Mouse (Mus musculus) midbrain, embryonic 14.5 days (tissue): ENCODE measurements at regions not wholly inside any gene's neighbourhood (a gene's known extent, or its start where the extent isn't known, plus 50 kb on each side); places are given as distances from the start of the nearest gene placed in this dataset.
A peak's percentile ranks its signal among the peaks of the same experiment; 100 is the strongest.

Experiments used
- ATAC-seq: fragments of 200-750 bp; cut with Nextera tagmentation; 2 replicates; pipeline ENCODE4 v1.8.0; 2017; ENCODE audit warnings: moderate number of reproducible peaks, moderate library complexity; ENCODE audit not compliant: low FRiP score, low TSS enrichment
- DNase-seq: peaks from one replicate; pipeline ENCODE4 v3.0.0-alpha.2; 2015
- H3K27ac ChIP-seq: fragments of 300-500 bp; sonication (generic); replicated peaks from 2 replicates; pipeline ENCODE4 v1.5.1; 2014; ENCODE audit warnings: mild to moderate bottlenecking, low read depth, low read length, moderate library complexity
- H3K27me3 ChIP-seq: fragments of 300-500 bp; sonication (generic); 2 replicates; pipeline ENCODE4 v1.6.1; 2014; ENCODE audit warnings: low read length, control low read depth, mixed read lengths; ENCODE audit not compliant: control insufficient read depth, insufficient read depth
- H3K36me3 ChIP-seq: fragments of 300-500 bp; sonication (generic); 2 replicates; pipeline ENCODE4 v1.6.1; 2014; ENCODE audit warnings: low read length, control low read depth; ENCODE audit not compliant: control insufficient read depth, insufficient read depth
- H3K4me1 ChIP-seq: fragments of 300-500 bp; sonication (generic); 2 replicates; pipeline ENCODE4 v1.6.1; 2014; ENCODE audit warnings: mild to moderate bottlenecking, antibody characterized with exemption, low read length, control low read depth; ENCODE audit not compliant: control insufficient read depth, insufficient read depth
- H3K4me2 ChIP-seq: fragments of 300-500 bp; sonication (generic); 2 replicates; pipeline ENCODE4 v1.6.1; 2014; ENCODE audit warnings: mild to moderate bottlenecking, low read length, moderate library complexity
- H3K4me3 ChIP-seq: fragments of 300-500 bp; sonication (generic); replicated peaks from 2 replicates; pipeline ENCODE4 v1.5.1; 2014; ENCODE audit warnings: low read depth, low read length
- H3K9ac ChIP-seq: fragments of 300-500 bp; sonication (generic); replicated peaks from 2 replicates; pipeline ENCODE4 v1.6.1; 2014; ENCODE audit warnings: mild to moderate bottlenecking, low read length, moderate library complexity
- H3K9me3 ChIP-seq: fragments of 300-500 bp; sonication (generic); 2 replicates; pipeline ENCODE4 v1.6.1; 2016; ENCODE audit warnings: low read length, control low read depth, mixed read lengths; ENCODE audit not compliant: control insufficient read depth
- WGBS: fragments of 180-500 bp; shearing (Covaris S2); extraction: QIAGEN DNeasy Blood & Tissue Kit; methylation state at CpG from one replicate; pipeline ENCODE4 v1.1.7; 2014; 5-methylcytosine and 5-hydroxymethylcytosine counted together

DNA sequence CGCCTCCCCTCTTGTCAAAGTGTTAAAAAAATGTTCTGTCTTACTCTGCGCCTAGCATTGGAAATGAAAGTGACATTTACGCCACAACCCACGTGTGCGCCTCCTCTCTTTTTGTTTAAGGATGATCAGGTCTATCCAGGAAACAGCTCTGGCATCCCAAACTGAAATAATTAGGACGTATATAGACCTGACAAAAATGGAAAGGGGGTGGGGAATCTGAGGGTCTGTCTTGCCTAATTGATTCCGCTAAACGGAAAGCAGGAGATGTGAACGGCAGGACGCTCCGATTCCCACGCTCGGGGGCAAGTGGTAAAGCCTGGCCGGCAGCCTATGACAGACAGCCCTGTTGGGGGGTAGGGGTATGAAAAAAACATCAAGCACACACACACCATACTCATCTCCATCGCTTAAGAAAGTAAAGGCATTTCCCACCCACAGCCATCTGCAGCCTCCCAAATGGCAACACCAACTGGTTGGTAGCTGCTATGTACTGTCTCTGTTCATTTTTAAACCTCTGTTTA, 235.8 kb downstream of the Mef2c start:
- Histone ChIP-seq H3K4me2 (peak overlapping the region; percentile 95), H3K27me3 (no peaks in the 10 kb centered on the region), H3K4me1 (peaks cover 12% of the 10 kb centered on the region; the same call in 1 of the 2 replicates), H3K9me3 (no peaks in the 10 kb centered on the region), H3K4me3 (peak overlapping the region; percentile 86), H3K27ac (peak overlapping the region; percentile 97), H3K36me3 (peaks cover 51% of the 10 kb centered on the region), H3K9ac (peak overlapping the region; percentile 93)
- DNase-seq, result peak; percentile 85
- WGBS, result under 1% methylated on average over 15 of the region's 15 CpGs
- ATAC-seq, result peak; percentile 69

DNA sequence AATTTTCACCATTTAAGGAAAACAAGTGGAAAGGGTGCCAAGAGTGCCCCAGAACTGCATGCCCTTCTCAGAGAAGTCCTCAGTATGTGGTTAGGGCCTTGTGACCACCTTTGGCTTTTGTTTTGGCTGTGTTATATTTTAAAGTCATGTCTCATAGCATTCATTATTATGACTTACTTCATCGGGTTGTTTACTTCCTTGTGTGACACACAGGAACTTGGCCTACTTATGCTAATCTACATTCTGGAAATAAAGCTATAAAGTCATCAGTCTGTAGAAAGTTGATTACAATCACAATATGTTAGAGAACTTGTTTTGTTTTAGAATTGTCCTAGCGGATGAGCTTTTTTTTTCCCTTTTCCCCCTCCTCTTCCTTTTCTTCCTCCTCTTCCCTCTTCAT, 236.3 kb downstream of the Mef2c start:
- no peaks in the 10 kb centered on the region for H3K27me3 ChIP-seq
- peaks cover 48% of the 10 kb centered on the region for H3K36me3 ChIP-seq
- peaks cover 13% of the 10 kb centered on the region; the same call in 1 of the 2 replicates for H3K4me1 ChIP-seq
- H3K4me2 ChIP-seq, result peak overlapping the region; percentile 95
- H3K9me3 ChIP-seq, result no peaks in the 10 kb centered on the region
- 6% methylated on average over 2 of the region's 2 CpGs for WGBS
- H3K9ac ChIP-seq, result peak overlapping the region; percentile 93
- ATAC-seq (no peak), DNase-seq (peak; percentile 62)
- H3K4me3 ChIP-seq, result peak overlapping the region; percentile 86
- peak overlapping the region; percentile 97 for H3K27ac ChIP-seq

DNA sequence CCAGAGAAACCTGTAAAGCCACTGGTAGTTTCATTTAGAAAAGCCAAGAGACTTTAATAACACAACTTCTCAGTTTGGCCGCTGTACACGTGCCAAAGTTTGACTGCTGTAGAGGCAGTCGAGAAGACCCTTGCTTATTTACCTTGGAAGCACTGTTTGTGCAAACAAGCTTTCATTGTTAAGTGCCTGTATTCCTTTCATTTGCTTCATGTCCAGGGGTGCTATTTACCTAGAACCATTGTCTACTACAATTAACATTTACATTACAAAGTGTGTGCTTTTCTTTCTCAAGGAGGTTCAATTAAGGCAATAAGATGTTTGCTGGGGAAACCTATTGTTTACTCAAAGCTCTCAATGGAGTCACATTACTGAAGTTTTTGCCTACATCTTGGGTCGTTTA, 236.9 kb downstream of the Mef2c start:
- Histone ChIP-seq H3K27ac (peak overlapping the region; percentile 97), H3K4me2 (peak overlapping the region; percentile 95), H3K9me3 (no peaks in the 10 kb centered on the region), H3K4me1 (peaks cover 18% of the 10 kb centered on the region; the same call in 1 of the 2 replicates), H3K9ac (peak overlapping the region; percentile 93), H3K4me3 (peak overlapping the region; percentile 86), H3K27me3 (no peaks in the 10 kb centered on the region), H3K36me3 (peaks cover 43% of the 10 kb centered on the region)
- 5% methylated on average over 4 of the region's 4 CpGs for WGBS
- ATAC-seq, result no peak
- peak; percentile 66 for DNase-seq

DNA sequence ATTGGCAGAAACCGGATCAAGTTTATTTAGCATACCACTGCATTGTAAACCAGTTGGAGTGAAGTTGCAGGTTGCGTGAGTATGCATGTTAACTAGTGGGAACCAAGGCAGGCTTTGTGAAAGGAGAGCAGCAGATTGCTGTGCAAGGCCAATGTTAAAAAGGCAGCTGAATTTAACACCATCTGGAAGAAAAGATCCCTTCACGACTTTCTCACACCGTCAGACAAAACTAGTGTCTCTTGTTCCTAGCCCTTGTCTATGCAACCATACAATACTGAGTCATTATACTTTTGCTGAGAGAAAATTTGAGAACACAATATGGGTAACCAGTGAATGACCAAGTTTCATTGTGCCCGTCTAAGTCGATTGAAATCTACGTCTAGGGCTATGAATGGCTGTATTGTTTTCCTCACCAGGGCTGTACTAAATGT, 237.8 kb downstream of the Mef2c start:
- H3K36me3 ChIP-seq, result peaks cover 40% of the 10 kb centered on the region
- peak overlapping the region; percentile 95 for H3K4me2 ChIP-seq
- no peaks in the 10 kb centered on the region for H3K27me3 ChIP-seq
- DNase-seq (peak; percentile 76), ATAC-seq (peak; percentile 0; the same call in 1 of the 2 replicates)
- H3K9me3 ChIP-seq, result no peaks in the 10 kb centered on the region
- peaks cover 23% of the 10 kb centered on the region; the same call in 1 of the 2 replicates for H3K4me1 ChIP-seq
- peak overlapping the region; percentile 86 for H3K4me3 ChIP-seq
- peak overlapping the region; percentile 93 for H3K9ac ChIP-seq
- WGBS, result 5% methylated on average over 7 of the region's 7 CpGs
- H3K27ac ChIP-seq, result peak overlapping the region; percentile 82

DNA sequence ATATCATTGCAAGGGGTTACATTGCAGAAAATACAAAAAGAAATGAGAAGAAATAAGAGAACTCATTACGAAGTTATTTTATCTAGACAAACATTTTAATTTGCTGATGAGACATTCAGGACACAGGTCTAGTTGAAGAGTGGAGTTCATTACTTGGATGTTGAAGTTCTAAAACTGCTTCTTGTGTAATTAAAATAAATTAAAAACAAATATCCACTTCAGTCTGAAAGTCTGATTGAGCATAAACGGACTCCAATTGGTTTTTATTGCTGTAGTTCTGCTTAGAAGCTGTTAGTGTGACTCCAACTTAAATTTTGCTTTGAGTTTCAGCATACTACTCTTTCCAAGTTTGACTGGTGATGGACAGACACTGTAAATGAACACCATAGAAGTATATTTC, 238.3 kb downstream of the Mef2c start:
- DNase-seq (peak; percentile 45), ATAC-seq (no peak)
- Histone ChIP-seq H3K4me1 (peaks cover 23% of the 10 kb centered on the region; the same call in 1 of the 2 replicates), H3K4me3 (peak overlapping the region; percentile 86), H3K36me3 (peaks cover 38% of the 10 kb centered on the region), H3K27me3 (no peaks in the 10 kb centered on the region), H3K27ac (peak overlapping the region; percentile 82), H3K4me2 (peak overlapping the region; percentile 95), H3K9me3 (no peaks in the 10 kb centered on the region), H3K9ac (peak overlapping the region; percentile 93)
- 19% methylated on average over 2 of the region's 2 CpGs for WGBS

DNA sequence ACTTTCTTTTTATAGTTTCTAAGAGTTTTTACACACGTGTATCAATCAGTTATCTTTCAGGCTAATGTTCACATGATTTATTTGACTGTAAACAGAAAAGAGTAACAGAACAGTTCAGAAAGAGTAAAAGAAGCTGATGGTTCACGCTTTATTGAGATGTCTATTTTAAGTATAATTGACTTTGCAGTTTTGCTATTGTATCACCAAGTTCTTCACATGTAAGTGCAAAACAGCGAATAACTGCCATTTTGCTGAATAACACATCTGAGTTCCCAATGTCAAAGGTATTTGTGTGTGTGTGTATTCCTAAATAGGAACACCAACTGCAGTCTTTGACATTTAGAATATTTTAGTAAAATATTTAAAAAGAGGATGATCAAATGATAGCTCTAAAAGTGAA, 238.7 kb downstream of the Mef2c start:
- Histone ChIP-seq H3K4me2 (peak overlapping the region; percentile 95), H3K9me3 (no peaks in the 10 kb centered on the region), H3K27me3 (no peaks in the 10 kb centered on the region), H3K27ac (peak overlapping the region; percentile 82), H3K4me1 (peaks cover 23% of the 10 kb centered on the region; the same call in 1 of the 2 replicates), H3K36me3 (peaks cover 34% of the 10 kb centered on the region), H3K4me3 (peak overlapping the region; percentile 86), H3K9ac (peak overlapping the region; percentile 93)
- ATAC-seq (no peak), DNase-seq (peak; percentile 57)
- WGBS, result 36% methylated on average over 3 of the region's 3 CpGs

DNA sequence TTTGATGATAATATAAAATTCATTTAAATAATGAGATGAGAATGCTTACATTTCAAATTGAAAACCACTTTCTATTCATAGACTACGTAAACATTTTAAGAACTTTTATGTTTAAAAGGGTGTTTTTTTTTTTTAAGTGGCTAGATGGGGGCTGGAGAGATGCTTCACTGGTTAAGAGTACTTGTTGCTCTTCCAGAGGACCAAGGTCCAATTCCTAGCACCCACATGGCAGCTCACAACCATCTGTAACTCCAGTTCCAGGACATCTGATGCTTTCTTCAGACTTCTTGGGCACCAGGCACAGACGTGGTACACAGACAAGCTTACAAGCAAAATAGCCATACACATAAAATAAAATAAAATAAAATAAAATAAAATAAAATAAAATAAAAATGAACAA, 239.5 kb downstream of the Mef2c start:
- Histone ChIP-seq H3K36me3 (peaks cover 25% of the 10 kb centered on the region), H3K4me2 (peak overlapping the region; percentile 33; the same call in 1 of the 2 replicates), H3K27ac (peak overlapping the region; percentile 89; the same call in 1 of the 2 replicates), H3K4me1 (peaks cover 27% of the 10 kb centered on the region; the same call in 1 of the 2 replicates), H3K4me3 (no peak overlapping the region), H3K9ac (no peak overlapping the region), H3K27me3 (no peaks in the 10 kb centered on the region), H3K9me3 (no peaks in the 10 kb centered on the region)
- DNase-seq (peak; percentile 48), ATAC-seq (no peak)
- WGBS, result 64% methylated on average over 2 of the region's 2 CpGs

DNA sequence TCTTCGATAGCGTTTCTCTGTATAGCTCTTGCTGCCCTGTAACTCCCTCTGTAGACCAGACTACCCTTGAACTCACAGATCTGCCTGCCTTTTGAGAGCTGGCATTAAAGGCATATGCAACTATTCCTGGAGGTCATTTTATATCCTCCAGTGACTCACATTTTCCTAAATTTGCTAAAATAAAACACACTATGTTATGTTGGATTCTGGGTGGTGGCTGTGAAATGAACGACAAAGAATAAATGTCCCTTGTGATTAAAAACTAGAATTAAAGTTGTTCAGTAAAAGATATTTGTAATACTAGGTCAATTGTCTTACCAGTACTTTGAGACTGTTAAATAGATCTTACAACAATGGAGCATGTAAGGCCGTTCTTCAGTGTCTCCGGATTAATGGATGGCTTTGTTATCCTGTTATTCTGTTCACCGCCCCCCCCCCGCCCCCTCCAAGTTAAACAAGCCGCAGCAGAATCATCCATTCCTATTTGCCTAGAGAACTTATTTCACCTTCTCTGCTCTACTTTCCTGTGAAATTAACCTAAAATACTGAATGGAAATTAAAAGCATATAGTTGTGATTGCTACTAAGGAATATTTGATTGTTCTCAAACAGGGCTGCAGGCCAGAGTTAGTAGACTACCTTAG, 240.4 kb downstream of the Mef2c start:
- no peak for ATAC-seq
- peak; percentile 52 for DNase-seq
- H3K9me3 ChIP-seq, result no peaks in the 10 kb centered on the region
- peak overlapping the region; percentile 70 for H3K9ac ChIP-seq
- H3K4me3 ChIP-seq, result peak overlapping the region; percentile 40
- peak overlapping the region; percentile 50 for H3K4me2 ChIP-seq
- 11% methylated on average over 8 of the region's 8 CpGs for WGBS
- no peaks in the 10 kb centered on the region for H3K27me3 ChIP-seq
- peak overlapping the region; percentile 89 for H3K27ac ChIP-seq
- H3K36me3 ChIP-seq, result peaks cover 17% of the 10 kb centered on the region
- H3K4me1 ChIP-seq, result peaks cover 29% of the 10 kb centered on the region
